Mouse (Mus musculus): ENCODE results near the gene Mas1.

DNA sequence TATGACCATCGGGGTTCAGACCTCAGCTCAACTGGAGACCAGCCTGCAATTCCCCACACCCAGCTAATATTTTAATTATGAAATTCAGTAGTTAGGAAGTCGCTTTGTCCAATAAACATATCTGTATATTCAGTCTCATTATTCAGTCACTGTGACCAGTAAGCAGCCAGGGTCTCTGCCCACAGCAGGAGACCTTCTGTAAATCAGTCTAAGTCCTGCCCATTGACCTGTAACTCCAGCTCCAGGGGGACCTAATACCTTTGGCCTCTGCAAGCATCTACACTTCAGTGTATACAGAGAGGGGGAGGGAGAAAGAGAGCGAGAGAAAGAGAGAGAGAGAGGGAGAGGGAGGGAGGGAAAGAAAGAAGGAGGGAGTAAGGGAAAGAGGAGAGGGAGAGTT lies 33.6 kb downstream of the Mas1 start:
- TF ChIP-seq EP300 (IDR thresholded peaks at IDR 0.05; ENCODE audit: low read depth) (no peak), CTCF (IDR thresholded peaks at IDR 0.05; ENCODE audit: low read depth) (no peak)

Data from liver, postnatal 0 days (tissue).